Mouse (Mus musculus): ENCODE measurements around the gene Samd3.
A peak's percentile ranks its signal among the peaks of the same experiment; 100 is the strongest.

Samd3 gene

GRCm38 (mm10) chr10:26229488-26229887 lies at the start of gene Samd3:
Gene Samd3, plus strand, starts transcription at chr10:26229707.
- no peak for DNase-seq (ENCODE audit: low spot score in 2 of 2)

- DNase-seq (ENCODE audit: low spot score in 2 of 2) = no peak
Measured at GRCm38 (mm10) chr10:26185289-26185688, 44.2 kb upstream of the Samd3 start.

GRCm38 (mm10) chr10:26190811-26191210 lies 38.7 kb upstream of the Samd3 start:
- DNase-seq (ENCODE audit: low spot score in 2 of 2) = no peak

- no peak for DNase-seq (ENCODE audit: low spot score in 2 of 2)
Measured at GRCm38 (mm10) chr10:26194892-26195291, 34.6 kb upstream of the Samd3 start.

- DNase-seq (ENCODE audit: low spot score in 2 of 2) = no peak
Measured at GRCm38 (mm10) chr10:26202708-26203368, 26.7 kb upstream of the Samd3 start.

- no peak for DNase-seq (ENCODE audit: low spot score in 2 of 2)
Measured at GRCm38 (mm10) chr10:26220729-26221128, 8.8 kb upstream of the Samd3 start.

GRCm38 (mm10) chr10:26226241-26226640 lies 3.3 kb upstream of the Samd3 start:
- DNase-seq (ENCODE audit: low spot score in 2 of 2) = no peak

GRCm38 (mm10) chr10:26226734-26227133 lies 2.8 kb upstream of the Samd3 start:
- DNase-seq (ENCODE audit: low spot score in 2 of 2) = no peak

GRCm38 (mm10) chr10:26228187-26228586 lies 1.3 kb upstream of the Samd3 start:
- DNase-seq (ENCODE audit: low spot score in 2 of 2) = no peak

GRCm38 (mm10) chr10:26232071-26232653 lies 2.7 kb downstream of the Samd3 start:
- no peak for DNase-seq (ENCODE audit: low spot score in 2 of 2)

- DNase-seq (ENCODE audit: low spot score in 2 of 2) = no peak
Measured at GRCm38 (mm10) chr10:26238559-26238958, 9.1 kb downstream of the Samd3 start.

GRCm38 (mm10) chr10:26239090-26239489 lies 9.6 kb downstream of the Samd3 start:
- DNase-seq (ENCODE audit: low spot score in 2 of 2) = no peak

GRCm38 (mm10) chr10:26243203-26243602 lies 13.7 kb downstream of the Samd3 start:
- no peak for DNase-seq (ENCODE audit: low spot score in 2 of 2)

- DNase-seq (ENCODE audit: low spot score in 2 of 2) = no peak
Measured at GRCm38 (mm10) chr10:26244466-26244865, 15.0 kb downstream of the Samd3 start.

- DNase-seq (ENCODE audit: low spot score in 2 of 2) = peak; percentile 15 to 65
Measured at GRCm38 (mm10) chr10:26249426-26250165, 20.1 kb downstream of the Samd3 start.

GRCm38 (mm10) chr10:26259908-26260307 lies 30.4 kb downstream of the Samd3 start:
- no peak for DNase-seq (ENCODE audit: low spot score in 2 of 2)

- no peak for DNase-seq (ENCODE audit: low spot score in 2 of 2)
Measured at GRCm38 (mm10) chr10:26263744-26264459, 34.4 kb downstream of the Samd3 start.

GRCm38 (mm10) chr10:26275414-26275813 lies 45.9 kb downstream of the Samd3 start:
- DNase-seq (ENCODE audit: low spot score in 2 of 2) = no peak

- no peak for DNase-seq (ENCODE audit: low spot score in 2 of 2)
Measured at GRCm38 (mm10) chr10:26280009-26280408, 50.5 kb downstream of the Samd3 start.

- DNase-seq (ENCODE audit: low spot score in 2 of 2) = no peak
Measured at GRCm38 (mm10) chr10:26287136-26287535, 57.6 kb downstream of the Samd3 start.

- no peak for DNase-seq (ENCODE audit: low spot score in 2 of 2)
Measured at GRCm38 (mm10) chr10:26297200-26297599, 67.7 kb downstream of the Samd3 start.

GRCm38 (mm10) chr10:26297626-26298025 lies 68.1 kb downstream of the Samd3 start:
- no peak for DNase-seq (ENCODE audit: low spot score in 2 of 2)
